Mouse (Mus musculus) neural tube, postnatal 0 days (tissue): ENCODE results near the gene Iffo1. TPM values are rescaled to one million over a fixed set of nuclear protein-coding genes. Genes with fewer than 3 reads are reported as not detected.

ENCODE experiments used
- microRNA-seq: library from miRNA; unstranded; fragments of <30 nt; microRNA quantifications from one replicate; pipeline ENCODE4, GENCODE M21; 2016
- polyA plus RNA-seq: library from polyadenylated mRNA; unstranded; fragments of >200 nt; fragmentation: Nextera tagmentation; extraction: Ambion mirVana; gene quantifications from 2 replicates; pipeline ENCODE4 v1.2.1, GENCODE M21; 2015

Iffo1 gene
- 24.5 and 27.5 TPM in 2 replicates for polyA plus RNA-seq

DNA sequence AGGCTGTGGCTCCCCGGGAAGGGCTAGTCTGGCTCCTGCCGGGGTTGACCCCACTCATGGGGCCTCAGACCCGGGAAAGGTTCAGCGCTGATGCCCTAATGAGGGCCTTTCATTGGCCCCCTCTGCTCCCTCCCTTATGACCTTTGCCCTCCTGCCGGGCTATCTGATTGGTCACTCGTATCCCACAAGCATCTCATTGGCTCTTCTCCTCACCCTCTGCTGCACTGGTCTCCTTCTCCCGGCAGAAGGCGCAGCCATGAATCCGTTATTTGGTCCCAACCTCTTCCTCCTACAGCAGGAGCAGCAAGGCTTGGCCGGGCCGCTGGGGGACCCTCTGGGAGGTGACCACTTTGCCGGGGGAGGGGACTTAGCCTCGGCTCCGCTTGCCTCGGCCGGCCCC lies at the start of gene Iffo1:
TSS of gene Iffo1 (plus strand) at position 241 of the 400 bp plus-strand sequence.

DNA sequence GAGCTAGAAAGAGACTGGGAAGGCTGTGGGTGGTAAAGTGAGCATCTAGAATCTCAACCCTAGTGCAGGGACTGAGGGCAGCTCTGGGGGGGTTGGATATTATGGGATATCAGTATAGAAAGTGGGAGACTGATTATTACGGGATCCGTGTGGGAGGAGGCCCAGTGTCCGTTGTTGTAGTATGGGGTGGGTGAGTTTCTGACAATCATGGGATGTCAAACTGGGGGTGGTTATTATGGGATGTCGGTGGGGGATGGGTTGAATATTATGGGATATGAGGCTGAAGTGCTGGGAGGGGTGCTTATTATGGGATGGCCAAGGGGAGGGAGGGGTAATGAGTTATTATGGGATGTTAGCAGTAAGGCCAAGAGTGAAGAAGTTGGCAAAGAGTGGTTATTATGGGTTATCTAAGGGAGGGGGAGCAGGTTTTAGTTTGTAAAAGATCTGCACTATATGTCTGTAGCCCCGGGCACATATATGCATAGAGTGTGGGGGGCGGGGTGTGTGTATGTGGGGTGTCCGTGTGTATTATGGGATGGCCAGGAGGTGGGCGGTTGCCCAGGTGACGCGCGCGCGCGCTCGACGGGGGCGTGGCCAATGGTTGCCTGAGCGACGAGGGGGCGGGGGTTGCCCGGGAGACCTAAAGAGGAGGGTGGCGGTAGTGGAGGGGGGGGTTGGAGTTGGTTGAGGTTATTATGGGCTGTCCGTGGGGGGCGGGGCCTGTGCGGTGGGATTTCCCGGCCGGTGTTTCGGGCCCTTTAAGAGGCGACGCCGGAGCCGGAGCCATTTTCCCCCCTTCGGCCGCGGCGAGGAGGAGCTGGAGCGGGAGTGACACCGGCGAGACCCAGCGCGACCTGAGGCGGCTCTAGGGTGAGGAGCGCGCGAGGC lies 49.4 kb upstream of the Iffo1 start, which contains the start of gene Chd4:
TSS of gene Chd4 (plus strand) at position 591 of the 888 bp plus-strand sequence.

DNA sequence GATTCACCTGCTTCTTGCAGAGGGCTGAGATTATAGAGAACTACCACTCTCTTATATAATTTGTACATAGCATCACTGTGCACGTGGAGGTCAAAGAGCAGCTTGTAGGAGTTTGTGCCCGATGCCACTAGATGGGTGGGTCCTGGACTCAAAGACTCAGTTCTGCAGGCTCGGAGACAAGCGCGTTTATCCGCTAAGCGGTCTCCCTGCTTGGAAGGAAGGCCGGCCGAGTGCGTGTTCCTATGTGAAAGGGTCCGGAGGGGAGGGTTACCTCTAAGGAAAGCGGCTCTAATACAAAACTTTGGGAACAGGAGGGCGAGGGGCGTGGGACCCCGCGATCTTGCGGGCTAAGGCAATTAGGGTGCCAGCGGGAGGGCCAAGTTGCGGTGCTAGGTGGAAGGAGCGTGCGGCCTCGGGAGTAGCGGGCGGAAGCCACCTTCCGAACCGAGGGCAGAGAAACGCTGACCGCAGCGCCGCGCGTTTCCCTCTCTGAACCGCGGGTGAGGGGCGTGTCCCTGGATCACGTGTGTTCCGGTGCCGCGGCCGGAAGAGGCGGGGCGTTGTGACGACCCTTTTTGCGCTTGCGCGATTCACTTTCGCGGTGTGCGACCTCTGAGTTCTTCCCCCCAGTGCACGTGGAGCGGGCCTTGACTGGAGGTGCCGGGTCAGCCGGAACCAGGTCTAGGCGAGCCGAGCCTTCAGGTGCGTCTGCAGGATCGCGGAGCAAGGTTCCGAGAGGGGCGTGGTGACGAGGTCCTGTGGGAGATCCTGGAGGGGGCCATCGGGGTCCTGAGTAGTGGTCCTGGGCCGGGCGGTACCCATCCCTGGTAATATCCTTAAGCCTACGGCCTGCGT lies 13.5 kb upstream of the Iffo1 start, which contains the start of gene Nop2:
TSS of gene Nop2 (plus strand) at position 608 of the 855 bp plus-strand sequence.

DNA sequence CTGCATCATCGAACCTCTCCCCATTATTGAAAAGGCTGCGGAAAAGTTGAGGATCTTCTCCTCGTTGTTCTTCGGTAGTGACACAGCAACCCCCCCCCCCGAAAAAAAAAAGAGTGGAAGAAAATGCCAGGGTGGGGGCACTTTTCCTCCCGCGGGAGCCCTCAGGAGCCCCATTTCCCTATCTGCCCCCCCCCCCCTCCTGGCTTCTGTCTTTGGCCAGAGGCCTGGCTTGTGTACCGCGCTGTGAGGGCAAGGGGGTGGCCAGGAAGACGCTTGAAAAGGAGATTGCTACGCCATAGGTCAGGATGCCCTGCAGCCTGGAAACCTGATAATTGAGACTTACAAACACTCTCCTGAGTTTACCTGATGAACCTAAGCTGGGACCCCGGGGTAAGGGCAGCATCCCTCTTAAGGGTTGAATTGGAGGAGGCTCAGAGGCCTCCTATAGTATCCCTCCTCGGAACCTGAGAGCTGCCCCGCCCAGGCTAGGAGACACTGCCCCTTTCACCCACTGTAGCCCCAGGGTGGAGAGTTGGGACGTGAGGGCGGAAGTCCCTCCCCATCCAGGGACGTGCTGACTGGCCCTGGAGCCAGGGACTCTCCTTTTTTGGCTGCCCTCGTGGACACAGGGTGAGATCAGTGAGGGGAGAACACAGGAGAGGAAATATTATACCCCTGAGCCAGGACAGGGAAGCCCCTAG lies 21.2 kb downstream of the Iffo1 start, which contains the start of gene Gapdh:
TSS of gene Gapdh (minus strand) at position 417 of the 701 bp plus-strand sequence.

DNA sequence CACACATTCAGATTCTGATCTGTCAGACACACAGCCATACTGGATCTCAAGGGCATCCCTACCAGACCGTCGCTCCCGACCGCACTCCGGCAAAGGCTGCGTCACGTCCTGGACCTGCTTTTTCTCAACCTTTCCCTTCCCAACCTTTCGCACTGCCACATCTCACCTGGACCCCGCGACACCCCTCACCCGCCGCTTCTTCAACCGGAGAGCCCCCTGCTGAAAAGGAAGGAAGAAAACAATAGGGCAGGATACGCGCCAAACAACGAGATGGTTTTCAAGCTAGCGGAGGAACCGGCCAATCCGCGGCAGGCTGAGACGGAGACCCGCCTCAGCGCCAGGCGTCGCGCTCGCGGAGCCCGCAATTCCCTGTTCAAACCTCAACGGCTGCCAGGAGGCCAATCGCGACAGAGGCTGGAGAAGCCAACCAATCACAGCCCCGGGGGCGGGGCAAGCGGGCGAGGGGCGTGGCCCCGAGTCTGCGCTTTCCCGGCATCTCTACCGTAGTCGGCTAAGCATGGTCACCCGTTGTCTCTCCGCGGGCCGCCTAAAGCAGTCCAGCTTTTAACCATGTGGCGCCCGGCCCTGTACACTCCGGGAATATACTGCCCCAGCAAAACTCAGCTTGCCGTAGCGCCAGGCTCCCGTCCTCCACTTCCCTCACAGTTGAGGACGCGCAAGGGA lies 46.4 kb downstream of the Iffo1 start, which contains the start of the genes Ncapd2 and Mrpl51:
TSS of gene Ncapd2 (minus strand) at position 370 of the 684 bp plus-strand sequence.
TSS of gene Mrpl51 (plus strand) at position 470 of the 684 bp plus-strand sequence.

Small RNAs within 50 kb of the gene (microRNA-seq; reads per million reads assigned to microRNA genes)
- gene Mir3098 (not detected), gene Mir7045 (not detected)

Other genes with a start within 250 kb of the Iffo1 start
- 3.1 and 5.2 TPM in 2 replicates for gene Lag3, start 233.5 kb upstream of the Iffo1 start, polyA plus RNA-seq
- 932 TPM in 2 replicates for gene Ptms, start 225.1 kb upstream of the Iffo1 start, polyA plus RNA-seq
- gene Mlf2, start 213.9 kb upstream of the Iffo1 start, polyA plus RNA-seq, result 685 and 704 TPM in 2 replicates
- gene Cops7a, start 179.7 kb upstream of the Iffo1 start, polyA plus RNA-seq, result 111 and 114 TPM in 2 replicates
- 80.9 and 95.2 TPM in 2 replicates for gene Pianp, start 148.5 kb upstream of the Iffo1 start, polyA plus RNA-seq
- 13.6 and 13.7 TPM in 2 replicates for gene Zfp384, start 136.1 kb upstream of the Iffo1 start, polyA plus RNA-seq
- gene Ing4, start 105.5 kb upstream of the Iffo1 start, polyA plus RNA-seq, result 91.2 and 93.6 TPM in 2 replicates
- 18.7 and 19.3 TPM in 2 replicates for gene Acrbp, start 95.6 kb upstream of the Iffo1 start, polyA plus RNA-seq
- gene Lpar5, start 77.3 kb upstream of the Iffo1 start, polyA plus RNA-seq, result 0.71 and 0.94 TPM in 2 replicates
- 90.4 and 92.6 TPM in 2 replicates for gene Chd4, start 49.3 kb upstream of the Iffo1 start, polyA plus RNA-seq
- gene Nop2, start 13.3 kb upstream of the Iffo1 start, polyA plus RNA-seq, result 37.5 and 39.7 TPM in 2 replicates
- gene Gapdh, start 21.2 kb downstream of the Iffo1 start, polyA plus RNA-seq, result 1,880 and 2,030 TPM in 2 replicates
- 17.6 and 23.0 TPM in 2 replicates for gene Ncapd2, start 46.5 kb downstream of the Iffo1 start, polyA plus RNA-seq
- gene Mrpl51, start 46.6 kb downstream of the Iffo1 start, polyA plus RNA-seq, result 166 and 188 TPM in 2 replicates
- gene Vamp1, start 70.3 kb downstream of the Iffo1 start, polyA plus RNA-seq, result 148 and 157 TPM in 2 replicates
- 7.7 and 9.3 TPM in 2 replicates for gene Tapbpl, start 86.6 kb downstream of the Iffo1 start, polyA plus RNA-seq
- 2.5 TPM in 2 replicates for gene Cd27, start 91.8 kb downstream of the Iffo1 start, polyA plus RNA-seq
- not detected in 2 replicates for gene Tuba3a, start 140.8 kb downstream of the Iffo1 start, polyA plus RNA-seq
- 17.2 and 19.2 TPM in 2 replicates for gene Ltbr, start 168.6 kb downstream of the Iffo1 start, polyA plus RNA-seq
- 1.2 and 1.6 TPM in 2 replicates for gene Scnn1a, start 175.4 kb downstream of the Iffo1 start, polyA plus RNA-seq
- gene Tnfrsf1a, start 204.1 kb downstream of the Iffo1 start, polyA plus RNA-seq, result 16.0 and 20.3 TPM in 2 replicates
- 0.18 and 0.23 TPM in 2 replicates for gene Plekhg6, start 235.6 kb downstream of the Iffo1 start, polyA plus RNA-seq